Mouse (Mus musculus) cerebellum, adult 2 months (tissue): ENCODE results near the gene Zscan20.
"Not testable (repeated sequence)": the region's sequence is repeated elsewhere in the genome, so short reads cannot be mapped to it uniquely, and the experiment has no call there.

Experiments used
- CTCF ChIP-seq: fragments of 200-500 bp; IDR thresholded peaks from 2 replicates; pipeline ENCODE4 v1.5.1; 2011; ENCODE audit warnings: low read depth, mild to moderate bottlenecking, control low read depth, low read length, moderate library complexity, borderline replicate concordance; ENCODE audit not compliant: insufficient read depth
- POLR2A ChIP-seq: fragments of 200-500 bp; IDR thresholded peaks from 2 replicates; pipeline ENCODE4 v1.6.1; 2011; ENCODE audit warnings: low read length, control low read depth, borderline replicate concordance; ENCODE audit not compliant: insufficient read depth

DNA sequence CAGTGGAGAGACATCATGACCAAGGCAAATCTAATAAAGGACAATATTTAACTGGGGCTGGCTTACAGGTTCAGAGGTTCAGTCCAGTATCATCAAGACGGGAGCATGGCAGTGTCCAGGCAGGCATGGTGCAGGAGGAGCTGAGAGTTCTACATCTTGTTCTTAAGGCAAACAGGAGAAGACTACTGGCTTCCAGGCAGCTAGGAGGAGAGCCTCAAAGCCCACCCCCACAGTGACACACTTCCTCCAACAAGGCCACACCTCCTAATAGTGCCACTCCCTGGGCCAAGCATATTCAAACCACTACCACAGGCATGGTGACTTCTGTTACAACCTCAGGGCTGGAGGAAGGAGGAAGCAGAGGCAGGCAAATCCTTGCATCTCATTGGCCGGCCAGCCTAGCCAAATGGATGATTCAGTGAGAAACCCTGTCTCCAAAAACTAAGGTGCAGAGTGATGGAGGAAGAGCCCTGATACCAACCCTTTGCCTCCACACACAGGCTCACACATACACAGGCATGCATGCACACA is 65.9 kb downstream of the Zscan20 start:
- TF ChIP-seq CTCF, POLR2A: not testable (repeated sequence)
